Mouse (Mus musculus) Patski (cell line): ENCODE data around the gene Gdf1. TPM values are rescaled to one million over a fixed set of nuclear protein-coding genes. Genes with fewer than 3 reads are reported as not detected.

Source experiments
- ATAC-seq: fragments of 100-300 bp; one replicate; pipeline ENCODE4 v1.8.0; 2021
- CTCF ChIA-PET: fragments of 350-600 bp; sonication (Branson Sonifier 250); formaldehyde crosslinking; loops from one replicate; lab custom pipeline; 2022; ENCODE audit warnings: inconsistent platforms; lab: Charles Lee
- POLR2A ChIA-PET: fragments of 350-600 bp; sonication (Branson Sonifier 250); formaldehyde crosslinking; loops from one replicate; lab custom pipeline; 2022; ENCODE audit warnings: antibody characterized with exemption, inconsistent platforms; lab: Charles Lee
- DNase-seq: peaks from one replicate; pipeline ENCODE4 v3.0.0-alpha.2; 2011; ENCODE audit warnings: low read depth, low spot score
- H3K27me3 ChIP-seq: fragments of 371-371 bp; one replicate; pipeline ENCODE4 v1.5.1; 2021
- CTCF ChIP-seq: fragments of 100-300 bp; IDR thresholded peaks from one replicate; pipeline ENCODE4 v1.5.1; 2021
- in situ Hi-C: fragments of 300-500 bp; cut with MboI; formaldehyde crosslinking; loops from 3 replicates; pipeline ENCODE4 v1.11.1; 2018; ENCODE audit warnings: low pct_unique_long_range_greater_than_20kb, mixed read lengths
- polyA plus RNA-seq: library from polyadenylated mRNA; unstranded; gene quantifications from one replicate; pipeline ENCODE4 v1.2.3, GENCODE M21; 2021

The Gdf1 gene
- polyA plus RNA-seq, 1 experiment from 2014 or later = 1.1 TPM

- DNase-seq (peak; percentile 46), ATAC-seq (peak; percentile 66)
- no peak for TF ChIP-seq CTCF
- ChIA-PET CTCF (no interaction called here), POLR2A (no interaction called here)
- no peaks in the 10 kb centered on the region for H3K27me3 ChIP-seq
- in situ Hi-C loops = no loop called here
These were observed 29.8 kb downstream of the Gdf1 start for GRCm38 (mm10) chr8:70359411-70359810.

- ChIA-PET CTCF (no interaction called here), POLR2A (no interaction called here)
- TF ChIP-seq CTCF = no peak
- in situ Hi-C loops = no loop called here
- no peak for ATAC-seq
- DNase-seq = no peak
- no peaks in the 10 kb centered on the region for H3K27me3 ChIP-seq
These were observed 31.2 kb downstream of the Gdf1 start for GRCm38 (mm10) chr8:70360769-70361168.

- H3K27me3 ChIP-seq = no peaks in the 10 kb centered on the region
- no peak for ATAC-seq
- DNase-seq = no peak
- ChIA-PET POLR2A (no interaction called here), CTCF (interaction anchor here (1.0 kb wide), 1 partner anchor 9 kb away, joined by 8 read pairs; the partner anchor contains the start of gene Upf1)
- TF ChIP-seq CTCF = no peak
- in situ Hi-C loops = no loop called here
These were observed 31.9 kb downstream of the Gdf1 start for GRCm38 (mm10) chr8:70361484-70362032.

GRCm38 (mm10) chr8:70364066-70364465 is 34.4 kb downstream of the Gdf1 start:
- no peak for ATAC-seq
- POLR2A ChIA-PET = interaction anchor here (0.7 to 1.3 kb wide), 3 partner anchors 9 to 11 kb away, joined by 3 to 6 read pairs (median 3); partner anchors contain the start of gene Upf1
- CTCF ChIA-PET = interaction anchor here (0.9 kb wide), 1 partner anchor 10 kb away, joined by 3 read pairs; the partner anchor contains the start of gene Upf1
- H3K27me3 ChIP-seq = no peaks in the 10 kb centered on the region
- no peak for TF ChIP-seq CTCF
- no peak for DNase-seq
- in situ Hi-C loops = no loop called here

GRCm38 (mm10) chr8:70366588-70366987 is 37.0 kb downstream of the Gdf1 start:
- in situ Hi-C loops = no loop called here
- no peak for ATAC-seq
- CTCF ChIA-PET = interaction anchor here (1.5 kb wide), 1 partner anchor 17 kb away, joined by 3 read pairs; no protein-coding TSS in a partner anchor

GRCm38 (mm10) chr8:70370476-70370875 is 40.9 kb downstream of the Gdf1 start:
- ATAC-seq = no peak
- no peak for TF ChIP-seq CTCF
- no peaks in the 10 kb centered on the region for H3K27me3 ChIP-seq
- ChIA-PET POLR2A (no interaction called here), CTCF (no interaction called here)
- in situ Hi-C loops = loop anchor here (10.0 kb wide), 1 partner anchor 1844 kb away; the partner anchor contains the start of genes Cib3, Fam32a and Gm11034
- DNase-seq = no peak

More at GRCm38 (mm10) chr8:70366588-70366987, 37.0 kb downstream of the Gdf1 start:
- no peak for DNase-seq
- TF ChIP-seq CTCF = no peak
- no peaks in the 10 kb centered on the region for H3K27me3 ChIP-seq
- POLR2A ChIA-PET = interaction anchor here (1.0 kb wide), 1 partner anchor 14 kb away, joined by 4 read pairs; the partner anchor contains the start of gene Upf1

- ATAC-seq (peak; percentile 63), DNase-seq (no peak)
- no peaks in the 10 kb centered on the region for H3K27me3 ChIP-seq
- ChIA-PET CTCF (interaction anchor here (0.8 to 2.0 kb wide), 3 partner anchors 11 to 133 kb away, joined by 3 to 9 read pairs (median 4); no protein-coding TSS in a partner anchor), POLR2A (interaction anchor here (1.4 to 1.6 kb wide), 2 partner anchors 8 to 19 kb away, joined by 6 to 8 read pairs; partner anchors contain the start of gene Upf1)
- in situ Hi-C loops = loop anchor here (10.0 kb wide), 1 partner anchor 1843 kb away; the partner anchor contains the start of genes Cib3, Fam32a and Gm11034
- no peak for TF ChIP-seq CTCF
These were observed 42.3 kb downstream of the Gdf1 start for GRCm38 (mm10) chr8:70371951-70372350.

- ATAC-seq (no peak), DNase-seq (no peak)
- in situ Hi-C loops = loop anchor here (10.0 kb wide), 1 partner anchor 1841 kb away; the partner anchor contains the start of genes Cib3, Fam32a and Gm11034
- no peak for TF ChIP-seq CTCF
- CTCF ChIA-PET = interaction anchor here (2.0 kb wide), 1 partner anchor 10 kb away, joined by 9 read pairs; no protein-coding TSS in a partner anchor
- POLR2A ChIA-PET = interaction anchor here (0.9 to 1.7 kb wide), 3 partner anchors 10 to 132 kb away, joined by 5 to 6 read pairs (median 6); partner anchors contain the start of genes Rex1bd and Upf1
- H3K27me3 ChIP-seq = no peaks in the 10 kb centered on the region
These were observed 44.0 kb downstream of the Gdf1 start, which contains the start of gene Comp for GRCm38 (mm10) chr8:70373397-70374317. Comp (plus strand) TSS chr8:70373558.

GRCm38 (mm10) chr8:70374318-70374927 is 44.8 kb downstream of the Gdf1 start:
- no peaks in the 10 kb centered on the region for H3K27me3 ChIP-seq
- no peak for DNase-seq
- TF ChIP-seq CTCF = no peak
- peak; percentile 34 for ATAC-seq
- POLR2A ChIA-PET = interaction anchor here (0.9 to 1.7 kb wide), 2 partner anchors 22 to 132 kb away, joined by 5 to 6 read pairs; partner anchors contain the start of genes Rex1bd and Upf1
- in situ Hi-C loops = loop anchor here (10.0 kb wide), 1 partner anchor 1840 kb away; the partner anchor contains the start of genes Cib3, Fam32a and Gm11034
- CTCF ChIA-PET = no interaction called here
